Mouse (Mus musculus) bone marrow, adult 2 months (tissue): Measurements from ENCODE around the gene Card11.

Experiments
- CTCF ChIP-seq: fragments of 200-500 bp; IDR thresholded peaks from 2 replicates; pipeline ENCODE4 v1.5.1; 2011; ENCODE audit warnings: low read length, control low read depth; ENCODE audit not compliant: control insufficient read depth, insufficient read depth
- POLR2A ChIP-seq: fragments of 200-500 bp; IDR thresholded peaks from 2 replicates; pipeline ENCODE4 v1.6.1; 2011; ENCODE audit warnings: low read depth, mild to moderate bottlenecking, control low read depth, low read length, borderline replicate concordance; ENCODE audit not compliant: control insufficient read depth

- TF ChIP-seq CTCF (no peak), POLR2A (no peak)
Measured at GRCm38 (mm10) chr5:140959160-140959559, 41.2 kb downstream of the Card11 start.
